Mouse (Mus musculus) cerebellum, adult 2 months (tissue): ENCODE measurements at regions not wholly inside any gene's neighbourhood (a gene's known extent, or its start where the extent isn't known, plus 50 kb on each side); places are given as distances from the start of the nearest gene placed in this dataset.

Source experiments
- CTCF ChIP-seq: fragments of 200-500 bp; IDR thresholded peaks from 2 replicates; pipeline ENCODE4 v1.5.1; 2011; ENCODE audit warnings: low read depth, mild to moderate bottlenecking, control low read depth, low read length, moderate library complexity, borderline replicate concordance; ENCODE audit not compliant: insufficient read depth
- POLR2A ChIP-seq: fragments of 200-500 bp; IDR thresholded peaks from 2 replicates; pipeline ENCODE4 v1.6.1; 2011; ENCODE audit warnings: low read length, control low read depth, borderline replicate concordance; ENCODE audit not compliant: insufficient read depth

- TF ChIP-seq POLR2A (no peak), CTCF (no peak)
Observed at GRCm38 (mm10) chr2:144173358-144174106, 96.9 kb upstream of the Mgme1 start.
